Mouse (Mus musculus): ENCODE results near the gene Znrf2.

GRCm38 (mm10) chr6:54831069-54831720 lies 14.5 kb downstream of the Znrf2 start:
- no peak for TF ChIP-seq CTCF (conservative IDR thresholded peaks at IDR 0.05; ENCODE audit: low read length)
- no peak for TF ChIP-seq NANOG (IDR thresholded peaks at IDR 0.05; ENCODE audit: borderline replicate concordance, low read length)

Measured in E14TG2a.4 (cell line).